Comparison of ENCODE assay signal across 8 mouse cellular contexts in genomic region chr3:116595603-116595991, GRCm38 (mm10). TPM values are rescaled to one million over a fixed set of nuclear protein-coding genes. Genes with fewer than 3 reads are reported as not detected.
DNase-seq lines count a peak whose midpoint lies in the region; ATAC-seq and TF ChIP-seq lines count a peak whose summit lies in the region.

No protein-coding gene starts in this region.

- H3K27ac ChIP-seq in layer of hippocampus, adult 2 months: peak overlapping the region; percentile 96; the same call in 1 of the 2 replicates
- no peak overlapping the region for H3K27ac ChIP-seq in embryonic facial prominence, embryonic 11.5 days (replicated peaks; ENCODE audit: low read depth, low read length)
- no peak overlapping the region for H3K27ac ChIP-seq in intestine, embryonic 15.5 days

- ATAC-seq in embryonic facial prominence, embryonic 11.5 days (replicated peaks; ENCODE audit: insufficient number of reproducible peaks, low FRiP score, low TSS enrichment, low read depth): no peak
- ATAC-seq in intestine, embryonic 15.5 days: no peak
- no peak for ATAC-seq in megakaryocyte-erythroid progenitor cell, adult 5-6 weeks (replicated peaks; ENCODE audit: low FRiP score, low TSS enrichment, poor library complexity, severe bottlenecking)

- no peaks in the 10 kb centered on the region for H3K4me1 ChIP-seq in embryonic facial prominence, embryonic 11.5 days (ENCODE audit: control insufficient read depth, insufficient read depth, low read length)
- no peaks in the 10 kb centered on the region for H3K4me1 ChIP-seq in intestine, embryonic 15.5 days (replicated peaks)

- H3K9ac ChIP-seq in embryonic facial prominence, embryonic 11.5 days (replicated peaks; ENCODE audit: low read length): peak overlapping the region; percentile 75
- peak overlapping the region; percentile 76 for H3K9ac ChIP-seq in intestine, embryonic 15.5 days

- no peaks in the 10 kb centered on the region for H3K36me3 ChIP-seq in embryonic facial prominence, embryonic 11.5 days (replicated peaks; ENCODE audit: control insufficient read depth, insufficient read depth, low read depth, low read length)
- H3K36me3 ChIP-seq in intestine, embryonic 15.5 days: peaks cover 2% of the 10 kb centered on the region

- WGBS in embryonic facial prominence, embryonic 11.5 days: 9% methylated on average over 10 of the region's 10 CpGs
- 6% methylated on average over 10 of the region's 10 CpGs for WGBS in intestine, embryonic 15.5 days

- no peak for DNase-seq in layer of hippocampus, adult 2 months (ENCODE audit: low spot score in 2 of 2)
- no peak for DNase-seq in layer of hippocampus, adult 18-20 months (ENCODE audit: low spot score in 2 of 2)
- peak; percentile 17 for DNase-seq in embryonic facial prominence, embryonic 11.5 days (ENCODE audit: low spot score)
- peak; percentile 7 for DNase-seq in naive thymus-derived CD4-positive, alpha-beta T cell, adult 2 months (ENCODE audit: low read depth)
- DNase-seq in T-cell, adult 2 months (ENCODE audit: low spot score): no peak
- DNase-seq in adrenal gland, adult 2 months: no peak

- no peaks in the 10 kb centered on the region for H3K27me3 ChIP-seq in embryonic facial prominence, embryonic 11.5 days (ENCODE audit: control insufficient read depth, insufficient read depth, low read length)
- no peaks in the 10 kb centered on the region for H3K27me3 ChIP-seq in intestine, embryonic 15.5 days (replicated peaks)

- H3K4me2 ChIP-seq in embryonic facial prominence, embryonic 11.5 days (ENCODE audit: low read depth, low read length): peak overlapping the region; percentile 62
- peak overlapping the region; percentile 67 for H3K4me2 ChIP-seq in intestine, embryonic 15.5 days (replicated peaks)

- no peak for TF ChIP-seq CTCF in layer of hippocampus, adult 2 months (conservative IDR thresholded peaks at IDR 0.05)

- peak overlapping the region; percentile 72 for H3K4me3 ChIP-seq in layer of hippocampus, adult 2 months
- H3K4me3 ChIP-seq in embryonic facial prominence, embryonic 11.5 days (ENCODE audit: low read depth, low read length): peak overlapping the region; percentile 79
- peak overlapping the region; percentile 90 for H3K4me3 ChIP-seq in intestine, embryonic 15.5 days (replicated peaks)

- no peaks in the 10 kb centered on the region for H3K9me3 ChIP-seq in embryonic facial prominence, embryonic 11.5 days (replicated peaks; ENCODE audit: control insufficient read depth, low read length)
- H3K9me3 ChIP-seq in intestine, embryonic 15.5 days: no peaks in the 10 kb centered on the region

RNA-seq across cellular contexts. Expression of gene Sass6, which starts 0.8 kb away (rescaled TPM):
- total RNA-seq in layer of hippocampus, adult 2 months (2021): 1 to 10 TPM; 7.4 to 9.4 TPM
- total RNA-seq in layer of hippocampus, adult 18-20 months (2021): 1 to 10 TPM; 8.3 to 8.7 TPM
- 38.7 TPM in 2 replicates for polyA plus RNA-seq in embryonic facial prominence, embryonic 11.5 days (2014; fragmentation: Nextera tagmentation; extraction: Ambion mirVana)
- 18.0 and 20.1 TPM in 2 replicates for polyA plus RNA-seq in intestine, embryonic 15.5 days (2015; fragmentation: Nextera tagmentation; extraction: Ambion mirVana)
- total RNA-seq in megakaryocyte-erythroid progenitor cell, adult 5-6 weeks (2014; fragmentation: Nextera tagmentation): 20.1 and 23.1 TPM in 2 replicates
- total RNA-seq in megakaryocyte-erythroid progenitor cell, adult 5-6 weeks (2017): 38.0 and 65.1 TPM in 2 replicates
- total RNA-seq in adrenal gland, adult 2 months (2021): 1 to 10 TPM; 1.9 to 3.5 TPM
- 0.21 and 0.38 TPM in 2 replicates for polyA plus RNA-seq in adrenal gland, adult 2 months (2012; rRNA removed)

RNA-seq across cellular contexts. Expression of gene Trmt13, which starts 18.8 kb away (rescaled TPM):
- total RNA-seq in layer of hippocampus, adult 2 months (2021): 10 to 100 TPM; 17.9 to 24.4 TPM
- 10 to 100 TPM; 18.5 to 20.9 TPM for total RNA-seq in layer of hippocampus, adult 18-20 months (2021)
- 18.3 and 25.4 TPM in 2 replicates for polyA plus RNA-seq in embryonic facial prominence, embryonic 11.5 days (2014; fragmentation: Nextera tagmentation; extraction: Ambion mirVana)
- polyA plus RNA-seq in intestine, embryonic 15.5 days (2015; fragmentation: Nextera tagmentation; extraction: Ambion mirVana): 21.9 and 22.9 TPM in 2 replicates
- total RNA-seq in megakaryocyte-erythroid progenitor cell, adult 5-6 weeks (2014; fragmentation: Nextera tagmentation): 39.6 and 46.7 TPM in 2 replicates
- 26.6 and 34.2 TPM in 2 replicates for total RNA-seq in megakaryocyte-erythroid progenitor cell, adult 5-6 weeks (2017)
- 10 to 100 TPM; 11.5 to 16.4 TPM for total RNA-seq in adrenal gland, adult 2 months (2021)
- polyA plus RNA-seq in adrenal gland, adult 2 months (2012; rRNA removed): 1.8 and 2.3 TPM in 2 replicates

RNA-seq across cellular contexts. Expression of gene Lrrc39, which starts 32.8 kb away (rescaled TPM):
- total RNA-seq in layer of hippocampus, adult 2 months (2021): under 1 TPM in 1 of 2 experiments, not detected in 1; 0.12 TPM
- not detected for total RNA-seq in layer of hippocampus, adult 18-20 months (2021)
- 0.26 and 0.84 TPM in 2 replicates for polyA plus RNA-seq in embryonic facial prominence, embryonic 11.5 days (2014; fragmentation: Nextera tagmentation; extraction: Ambion mirVana)
- 3.5 and 3.6 TPM in 2 replicates for polyA plus RNA-seq in intestine, embryonic 15.5 days (2015; fragmentation: Nextera tagmentation; extraction: Ambion mirVana)
- 0.37 TPM in 1 of 2 replicates, not detected in the other for total RNA-seq in megakaryocyte-erythroid progenitor cell, adult 5-6 weeks (2014; fragmentation: Nextera tagmentation)
- total RNA-seq in megakaryocyte-erythroid progenitor cell, adult 5-6 weeks (2017): 0.23 and 0.61 TPM in 2 replicates
- 1 to 10 TPM; 2.0 to 3.2 TPM for total RNA-seq in adrenal gland, adult 2 months (2021)
- polyA plus RNA-seq in adrenal gland, adult 2 months (2012; rRNA removed): 0.31 and 0.43 TPM in 2 replicates

Comparison
In these comparisons a context has a peak if more than half of its experiments do, and no peak if none do; other contexts are left out.
1. DNase-seq: peak in embryonic facial prominence, embryonic 11.5 days (single experiment) and naive thymus-derived CD4-positive, alpha-beta T cell, adult 2 months (single experiment); none in layer of hippocampus, adult 2 months (0 of 2), layer of hippocampus, adult 18-20 months (0 of 2), T-cell, adult 2 months (single experiment) and adrenal gland, adult 2 months (single experiment).
2. Peak in every context shown above with its lines, with median percentiles within 50 percentile points of each other: H3K4me3 ChIP-seq.